Mouse (Mus musculus) left cerebral cortex, postnatal 10 days (tissue): ENCODE measurements around the gene Ttll5. TPM values are rescaled to one million over a fixed set of nuclear protein-coding genes. Genes with fewer than 3 reads are reported as not detected.

Experiments used
- DNase-seq, 2 experiments: peaks; one replicate each; pipeline ENCODE4 v3.0.0; 2021 to 2022; ENCODE audit warnings: low spot score in 2 of 2, mixed read lengths in 1 of 2; ENCODE audit errors: extremely low spot score in 1 of 2
- intact Hi-C: fragments of 180-260 bp; cut with DNase I; formaldehyde crosslinking; loops from one replicate; pipeline ENCODE4 v1.15.1; 2025
- total RNA-seq, 2 experiments: library from RNA; stranded (reverse); gene quantifications; 2 replicates each; pipeline ENCODE4 v1.2.3; 2021

Gene Ttll5
- total RNA-seq, 2 experiments from 2014 or later, result 29.7 to 38.6 TPM

DNA sequence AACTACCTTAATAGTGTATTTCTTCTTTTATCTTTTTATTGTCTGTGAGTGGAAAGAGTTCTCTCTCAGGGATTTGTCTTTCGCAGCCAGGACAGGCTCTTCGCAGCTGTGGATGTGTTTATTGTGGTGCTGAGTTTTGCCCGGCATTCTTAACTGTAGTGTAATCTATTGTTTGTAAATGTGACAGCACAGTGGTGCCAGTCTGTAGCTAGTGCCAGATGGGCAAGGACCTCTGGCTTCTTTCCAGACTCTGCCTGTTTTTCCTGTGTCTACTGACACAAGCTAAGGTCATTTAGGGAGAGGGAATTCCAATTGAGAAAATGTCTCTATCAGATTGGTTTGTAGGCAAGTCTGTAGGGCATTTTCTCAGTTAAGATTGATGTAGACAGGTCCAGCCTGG, 6.2 kb downstream of the Ttll5 start:
- intact Hi-C loops, result no loop called here
- no peak for DNase-seq

DNA sequence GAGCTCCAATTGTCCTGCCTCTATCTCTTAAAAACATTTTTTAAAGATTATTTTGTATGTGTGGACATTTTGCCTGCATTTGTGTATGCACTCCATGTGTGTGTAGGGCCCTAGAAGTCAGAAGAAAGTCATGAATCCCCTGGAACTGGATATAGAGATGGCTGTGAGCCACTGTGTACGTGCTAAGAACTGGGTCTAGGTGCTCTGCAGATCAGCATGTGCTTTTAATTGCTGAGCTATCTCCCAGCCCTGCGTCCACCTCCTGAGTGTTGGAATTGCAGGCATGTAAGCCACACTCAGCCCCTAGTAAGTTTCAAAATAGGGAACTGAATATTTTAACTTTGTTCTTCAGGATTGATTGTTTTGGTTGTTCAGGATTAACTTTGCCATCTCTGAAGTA, 10.1 kb downstream of the Ttll5 start:
- no peak for DNase-seq
- intact Hi-C loops, result no loop called here

DNA sequence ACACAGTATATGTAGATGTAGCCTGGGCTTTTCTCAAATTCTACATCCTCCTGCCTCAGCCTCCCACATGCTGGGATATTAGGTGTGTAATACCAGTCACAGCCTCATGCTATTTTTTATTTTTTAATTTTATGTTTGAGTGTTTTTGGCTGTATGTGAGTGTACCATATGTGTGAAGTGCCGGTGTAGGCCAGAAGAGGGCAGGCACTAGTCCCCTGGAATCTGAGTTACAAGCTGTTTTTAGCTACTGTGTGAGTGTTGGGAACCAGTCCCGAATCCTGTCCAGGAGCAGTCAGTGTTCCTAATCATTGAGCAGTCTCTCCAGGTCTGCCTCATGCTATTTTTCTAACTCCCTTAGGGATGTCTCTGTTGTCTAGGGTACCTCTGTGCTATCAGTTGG, 13.3 kb downstream of the Ttll5 start:
- intact Hi-C loops, result no loop called here
- DNase-seq, result no peak

DNA sequence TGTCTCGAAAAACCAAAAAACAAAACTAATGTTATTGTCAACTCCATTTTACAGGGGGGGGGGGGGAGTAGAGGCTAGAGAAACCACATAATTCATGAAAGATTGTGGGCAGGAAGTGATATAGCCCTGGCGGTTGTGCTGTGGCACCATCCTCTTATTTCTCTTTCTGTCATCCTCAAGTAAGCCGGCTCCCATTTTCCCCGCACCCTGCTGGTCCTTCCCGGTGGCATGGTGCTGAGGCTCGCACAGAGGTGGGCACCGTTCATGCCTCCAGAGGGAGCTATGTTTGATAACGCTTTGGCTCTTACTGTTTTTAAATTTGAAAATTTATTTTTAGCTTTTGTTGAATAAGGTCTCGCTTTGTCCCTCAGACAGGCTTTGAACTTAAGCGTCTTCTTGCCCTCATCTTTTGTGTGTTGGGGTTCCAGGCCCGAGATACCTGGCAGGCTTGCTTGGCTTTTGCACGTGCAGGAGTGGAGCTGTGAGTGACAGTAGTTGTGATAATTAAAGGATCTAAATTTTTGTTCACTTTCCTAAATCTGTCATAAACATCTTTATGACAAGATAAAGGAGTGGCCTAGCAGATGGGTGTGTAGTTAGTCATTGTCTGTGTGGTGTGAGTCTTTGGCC, 15.0 kb downstream of the Ttll5 start:
- DNase-seq, result no peak
- intact Hi-C loops, result no loop called here

DNA sequence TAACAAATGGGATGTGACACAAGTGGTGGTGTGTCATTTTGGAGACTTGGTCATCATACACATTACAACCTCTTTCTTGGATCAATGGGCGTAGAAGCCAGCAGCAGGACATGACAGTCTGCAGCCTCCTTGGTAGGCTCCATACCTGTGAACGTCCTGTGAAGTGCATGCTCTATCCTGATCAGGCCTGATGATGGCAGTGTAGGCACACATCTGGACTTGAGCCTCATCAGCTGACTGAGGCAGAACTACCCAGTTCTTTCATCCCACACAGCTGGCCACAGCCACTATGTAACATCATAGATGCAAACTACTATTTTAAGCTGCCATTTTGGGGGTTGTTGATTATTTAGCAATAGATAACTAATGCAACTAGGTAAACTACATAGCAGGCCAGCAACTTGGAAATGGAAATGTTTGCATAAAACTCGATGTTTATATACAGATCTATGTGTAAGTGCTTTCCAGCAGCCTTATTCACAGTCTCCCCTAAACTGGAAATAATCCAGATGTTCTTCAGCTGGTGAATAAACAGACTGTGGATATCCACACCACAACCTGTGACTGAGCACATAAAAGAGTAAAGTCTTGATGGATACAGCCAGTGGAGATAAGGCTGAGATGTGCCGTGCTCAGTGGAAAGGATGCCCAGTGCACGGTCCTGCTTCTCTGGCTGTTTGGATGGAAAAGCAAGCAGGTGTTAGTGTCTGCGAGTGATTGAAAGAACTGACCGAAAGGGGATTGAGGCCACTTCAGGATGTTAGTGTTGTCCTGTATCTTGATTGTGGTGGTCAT, 23.9 kb downstream of the Ttll5 start:
- intact Hi-C loops, result no loop called here

GRCm38 (mm10) chr12:85850661-85851060, 26.2 kb downstream of the Ttll5 start:
- intact Hi-C loops, result no loop called here
- DNase-seq, result no peak

More for the DNA sequence above, 23.9 kb downstream of the Ttll5 start:
- DNase-seq, result peak in 1 of 2 experiments; percentile 36

GRCm38 (mm10) chr12:85853836-85854235, 29.4 kb downstream of the Ttll5 start:
- intact Hi-C loops, result no loop called here
- no peak for DNase-seq

GRCm38 (mm10) chr12:85854271-85854670, 29.8 kb downstream of the Ttll5 start:
- DNase-seq, result no peak
- intact Hi-C loops, result no loop called here

DNA sequence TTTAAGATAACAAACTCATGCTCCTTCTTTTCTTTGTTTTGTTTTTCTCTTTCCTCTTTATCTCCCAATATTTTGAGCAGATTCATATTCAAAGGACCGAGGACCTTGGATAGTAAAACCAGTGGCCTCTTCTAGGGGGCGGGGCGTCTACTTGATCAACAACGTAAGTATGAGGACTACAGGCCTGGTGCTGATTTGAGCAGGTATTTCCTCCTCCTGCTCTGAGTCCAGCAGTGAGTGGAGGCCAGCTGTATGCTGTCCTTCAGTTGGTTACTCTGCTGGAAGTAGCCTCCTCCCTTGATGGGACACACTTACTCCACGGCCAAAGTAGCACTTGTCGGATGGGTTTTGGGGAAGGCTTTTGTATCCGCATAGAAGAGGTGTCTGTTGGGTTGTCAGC, 32.8 kb downstream of the Ttll5 start:
- no peak for DNase-seq
- intact Hi-C loops, result no loop called here

DNA sequence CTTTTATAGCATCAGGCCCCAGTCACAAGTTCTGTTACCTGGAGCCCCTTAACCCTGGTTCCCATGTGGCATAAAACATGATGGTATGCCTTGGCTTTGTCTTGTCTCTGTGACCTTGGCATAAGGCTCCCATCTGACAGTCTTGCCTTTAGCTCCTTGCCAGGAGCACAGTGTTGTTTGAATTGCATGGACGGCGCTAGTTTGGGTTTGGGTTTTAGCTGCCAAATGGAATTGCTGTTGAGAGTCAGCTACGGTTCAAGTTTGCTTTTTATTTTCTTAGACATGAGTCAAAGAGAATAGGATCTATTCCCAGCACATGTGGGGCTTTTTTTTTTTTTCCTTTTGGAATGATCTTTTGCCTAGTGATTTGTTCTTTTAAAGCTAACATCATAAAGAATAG, 34.7 kb downstream of the Ttll5 start:
- DNase-seq, result no peak
- intact Hi-C loops, result no loop called here

GRCm38 (mm10) chr12:85859511-85860189, 35.2 kb downstream of the Ttll5 start:
- no peak for DNase-seq
- intact Hi-C loops, result no loop called here

DNA sequence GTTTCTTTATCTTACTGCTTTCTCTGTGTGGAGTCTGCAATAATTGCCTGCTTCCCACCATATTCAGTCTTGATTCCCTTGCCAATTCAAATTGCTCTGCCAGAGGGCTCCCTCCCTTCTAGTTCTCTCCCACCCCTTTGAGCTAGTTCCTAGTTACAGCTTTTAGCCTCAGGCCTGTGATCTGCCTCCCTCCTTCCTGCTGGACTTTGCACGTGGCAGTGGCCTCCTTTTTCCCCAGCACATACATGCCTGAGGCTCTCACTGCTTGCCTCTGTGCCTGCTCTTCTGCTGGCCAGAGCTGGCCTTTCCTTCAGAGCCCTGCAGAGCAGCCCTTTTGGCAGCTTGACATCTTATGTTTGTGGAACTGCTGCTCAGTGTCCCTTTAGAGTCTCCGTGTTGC, 38.1 kb downstream of the Ttll5 start:
- intact Hi-C loops, result no loop called here
- peak; percentile 11 to 28 for DNase-seq

DNA sequence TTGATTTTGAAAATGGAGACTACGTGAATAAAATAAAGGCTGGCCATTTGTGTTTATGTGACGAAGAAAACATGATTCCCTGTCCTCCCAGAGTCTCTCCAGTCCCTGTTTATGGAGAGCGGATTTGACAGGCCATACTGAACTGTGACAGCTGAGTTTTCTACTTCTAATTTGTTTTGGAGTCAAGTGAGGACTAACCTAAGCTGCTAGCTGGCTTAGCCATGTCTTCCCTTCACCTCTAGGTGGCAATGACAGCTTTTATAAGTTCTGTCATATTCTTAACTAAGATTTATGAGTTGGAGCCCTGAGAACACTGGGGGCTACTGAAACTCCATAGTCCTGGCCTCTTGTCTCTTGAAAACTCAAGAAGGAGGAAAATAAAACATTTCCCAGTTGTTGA, 41.1 kb downstream of the Ttll5 start:
- intact Hi-C loops, result no loop called here
- peak in 1 of 2 experiments; percentile 19 for DNase-seq

DNA sequence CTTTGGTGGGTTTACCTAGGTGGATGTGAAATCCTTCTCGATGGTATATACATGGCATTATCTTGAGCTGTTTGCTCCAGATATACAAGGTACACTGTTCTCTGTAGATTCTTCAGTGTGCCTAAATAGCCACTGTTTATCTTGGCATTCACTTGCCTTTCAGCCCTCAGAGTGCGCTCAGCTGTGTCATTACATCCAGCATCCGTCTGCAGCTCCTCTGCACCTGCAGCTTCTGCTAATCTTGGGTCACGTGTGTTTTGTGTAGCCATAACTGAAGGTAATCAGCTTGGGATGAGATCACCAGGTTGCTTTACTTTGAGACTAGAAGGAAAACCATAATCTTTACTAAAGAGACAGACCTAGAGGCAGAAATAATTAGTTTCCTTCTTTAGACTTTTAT, 42.2 kb downstream of the Ttll5 start:
- intact Hi-C loops, result loop anchor here (2.0 kb wide), 1 partner anchor 212 kb away; the partner anchor contains the start of gene Tgfb3
- DNase-seq, result no peak

DNA sequence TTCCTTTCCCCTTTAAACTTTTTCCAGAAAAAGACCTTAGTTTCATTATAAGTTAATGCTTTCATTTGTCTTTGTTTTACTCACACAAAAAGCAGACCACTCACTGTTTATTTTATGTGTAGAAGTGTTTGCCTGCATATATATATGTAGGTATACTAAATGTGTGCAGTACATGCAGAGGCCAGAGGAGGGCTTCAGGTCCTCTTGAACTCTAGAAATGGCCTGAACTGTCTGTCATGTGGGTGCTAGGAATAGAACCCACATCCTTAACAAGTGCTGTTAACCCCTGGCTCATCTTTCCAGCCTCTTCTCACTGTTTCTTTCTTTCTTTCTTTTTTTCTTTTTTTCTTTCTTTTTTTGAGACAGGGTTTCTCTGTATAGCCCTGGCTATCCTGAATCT, 42.7 kb downstream of the Ttll5 start:
- intact Hi-C loops, result loop anchor here (2.0 kb wide), 1 partner anchor 212 kb away; the partner anchor contains the start of gene Tgfb3
- no peak for DNase-seq

- peak; percentile 31 to 58 for DNase-seq
- intact Hi-C loops, result no loop called here
These were observed 45.0 kb downstream of the Ttll5 start for GRCm38 (mm10) chr12:85869423-85869822.

GRCm38 (mm10) chr12:85879631-85880314, 55.3 kb downstream of the Ttll5 start:
- intact Hi-C loops, result no loop called here

DNA sequence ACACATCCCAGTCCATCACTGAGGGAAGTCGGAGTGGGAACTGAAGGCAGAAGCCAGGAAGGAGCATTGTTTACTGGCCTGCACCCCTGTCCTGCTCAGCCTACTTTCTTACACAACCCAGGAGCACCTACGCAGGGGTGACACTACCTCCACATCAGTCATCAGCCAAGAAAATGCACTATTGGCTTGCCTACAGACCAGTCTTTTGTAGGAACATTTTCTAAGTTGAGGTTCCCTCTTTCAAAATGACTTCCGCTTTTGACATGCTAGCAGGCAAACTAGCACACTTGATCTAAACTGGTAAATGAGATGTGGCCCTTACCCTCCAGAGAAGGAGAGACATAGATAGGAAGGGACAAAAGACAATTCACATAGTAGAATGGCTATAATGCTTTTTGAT, 60.6 kb downstream of the Ttll5 start:
- no peak for DNase-seq
- intact Hi-C loops, result no loop called here

More at GRCm38 (mm10) chr12:85879631-85880314, 55.3 kb downstream of the Ttll5 start:
- peak; percentile 62 to 74 for DNase-seq

DNA sequence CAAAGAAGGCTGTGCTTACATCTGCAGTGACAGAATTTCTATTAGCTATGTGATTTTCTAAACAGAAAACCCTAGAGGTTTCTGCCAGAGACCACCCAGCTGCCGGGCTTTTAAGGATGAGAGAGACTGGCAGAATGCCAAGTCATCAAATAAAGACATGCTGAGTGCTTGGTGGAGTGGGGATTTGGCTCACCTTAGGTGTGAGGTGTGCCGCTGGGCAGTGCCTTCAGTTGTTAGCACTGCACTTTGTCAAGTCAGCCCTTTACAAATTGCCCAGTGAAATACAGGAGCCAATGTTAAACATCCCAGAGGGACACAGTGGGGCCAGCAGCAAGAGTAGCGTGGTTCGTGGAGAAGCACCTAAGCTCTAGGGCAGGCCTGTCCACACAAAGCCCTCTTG, 65.6 kb downstream of the Ttll5 start:
- DNase-seq, result no peak
- intact Hi-C loops, result no loop called here
